Mouse (Mus musculus) liver, embryonic 11.5 days (tissue): Measurements from ENCODE around the gene Zswim7. TPM values are rescaled to one million over a fixed set of nuclear protein-coding genes. Genes with fewer than 3 reads are reported as not detected.

ENCODE experiments used
- ATAC-seq: fragments of 200-750 bp; cut with Nextera tagmentation; replicated peaks from 2 replicates; pipeline ENCODE4 v1.8.0; 2017; ENCODE audit warnings: moderate number of reproducible peaks, mild to moderate bottlenecking, moderate TSS enrichment, moderate library complexity; ENCODE audit not compliant: low FRiP score
- DNase-seq: peaks from one replicate; pipeline ENCODE4 v3.0.0-alpha.2; 2017; ENCODE audit warnings: low spot score
- H3K27ac ChIP-seq: fragments of 300-500 bp; sonication (generic); 2 replicates; pipeline ENCODE4 v1.5.1; 2014; ENCODE audit warnings: mild to moderate bottlenecking, low read depth, low read length, control low read depth
- H3K27me3 ChIP-seq: fragments of 300-500 bp; sonication (generic); replicated peaks from 2 replicates; pipeline ENCODE4 v1.6.1; 2014; ENCODE audit warnings: low read length, mixed read lengths; ENCODE audit not compliant: control insufficient read depth, insufficient read depth
- H3K36me3 ChIP-seq: fragments of 300-500 bp; sonication (generic); 2 replicates; pipeline ENCODE4 v1.6.1; 2014; ENCODE audit warnings: mild to moderate bottlenecking, low read length, moderate library complexity, mixed read lengths; ENCODE audit not compliant: control insufficient read depth, insufficient read depth
- H3K4me1 ChIP-seq: fragments of 300-500 bp; sonication (generic); replicated peaks from 2 replicates; pipeline ENCODE4 v1.6.1; 2014; ENCODE audit warnings: low read length, mixed read lengths; ENCODE audit not compliant: control insufficient read depth, insufficient read depth
- H3K4me2 ChIP-seq: fragments of 300-500 bp; sonication (generic); 2 replicates; pipeline ENCODE4 v1.6.1; 2014; ENCODE audit warnings: mild to moderate bottlenecking, control low read depth, moderate library complexity
- H3K4me3 ChIP-seq: fragments of 300-500 bp; sonication (generic); 2 replicates; pipeline ENCODE4 v1.5.1; 2014; ENCODE audit warnings: low read depth, low read length, control low read depth
- H3K9ac ChIP-seq: fragments of 300-500 bp; sonication (generic); 2 replicates; pipeline ENCODE4 v1.6.1; 2014; ENCODE audit warnings: low read depth, low read length, control low read depth
- H3K9me3 ChIP-seq: fragments of 300-500 bp; sonication (generic); 2 replicates; pipeline ENCODE4 v1.6.1; 2016; ENCODE audit warnings: low read length, inconsistent platforms, mixed read lengths; ENCODE audit not compliant: control insufficient read depth
- WGBS: fragments of 180-500 bp; shearing (Covaris S2); extraction: QIAGEN DNeasy Blood & Tissue Kit; methylation state at CpG from one replicate; pipeline ENCODE4 v1.1.7; 2014; 5-methylcytosine and 5-hydroxymethylcytosine counted together
- polyA plus RNA-seq: library from polyadenylated mRNA; unstranded; fragments of >200 nt; fragmentation: Nextera tagmentation; extraction: Ambion mirVana; gene quantifications from 2 replicates; pipeline ENCODE4 v1.2.1, GENCODE M21; 2014

The Zswim7 gene
- polyA plus RNA-seq: 18.6 and 20.8 TPM in 2 replicates

GRCm38 (mm10) chr11:62280675-62281600 is at the start of gene Zswim7, which contains the start of gene Ttc19:
Zswim7 (minus strand) TSS chr11:62281375.
Ttc19 (plus strand) TSS chr11:62281473.
- Histone ChIP-seq H3K27ac (peak within 1 kb of the TSS; percentile 89), H3K9me3 (no peaks in the 10 kb centered on the region), H3K9ac (peak within 1 kb of the TSS; percentile 82), H3K4me1 (peaks cover 7% of the 10 kb centered on the region), H3K36me3 (no peaks in the 10 kb centered on the region), H3K4me3 (peak within 1 kb of the TSS; percentile 96), H3K4me2 (peak within 1 kb of the TSS; percentile 91), H3K27me3 (no peaks in the 10 kb centered on the region)
- ATAC-seq: peak; percentile 95
- under 1% methylated on average over 68 of the region's 68 CpGs for WGBS
- DNase-seq: peak; percentile 98

DNA sequence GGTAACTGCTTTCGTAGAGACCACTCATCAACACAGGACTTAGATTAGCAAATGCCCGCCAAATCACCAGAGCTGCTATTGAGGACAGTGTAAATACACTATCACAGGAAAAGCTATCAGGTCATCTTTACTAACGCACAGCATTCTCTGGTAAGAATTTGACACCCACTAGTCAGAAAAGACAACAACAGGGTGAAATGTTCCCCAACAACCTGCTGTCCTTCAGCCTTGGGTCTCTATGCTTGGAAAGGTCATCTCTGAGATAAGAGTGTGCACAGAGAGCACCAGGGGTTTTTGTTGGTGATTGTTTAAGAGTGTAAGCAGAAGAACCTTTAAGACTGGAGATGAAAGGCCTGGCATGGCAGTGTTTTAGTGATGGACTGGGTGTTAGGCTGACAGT is 42.5 kb upstream of the Zswim7 start:
- Histone ChIP-seq H3K9ac (no peak overlapping the region), H3K27me3 (no peaks in the 10 kb centered on the region), H3K9me3 (no peaks in the 10 kb centered on the region), H3K4me3 (no peak overlapping the region), H3K4me1 (no peaks in the 10 kb centered on the region), H3K4me2 (no peak overlapping the region), H3K27ac (no peak overlapping the region), H3K36me3 (peaks cover 40% of the 10 kb centered on the region)
- ATAC-seq (no peak), DNase-seq (no peak)
- WGBS: 74% methylated on average over 3 of the region's 3 CpGs

DNA sequence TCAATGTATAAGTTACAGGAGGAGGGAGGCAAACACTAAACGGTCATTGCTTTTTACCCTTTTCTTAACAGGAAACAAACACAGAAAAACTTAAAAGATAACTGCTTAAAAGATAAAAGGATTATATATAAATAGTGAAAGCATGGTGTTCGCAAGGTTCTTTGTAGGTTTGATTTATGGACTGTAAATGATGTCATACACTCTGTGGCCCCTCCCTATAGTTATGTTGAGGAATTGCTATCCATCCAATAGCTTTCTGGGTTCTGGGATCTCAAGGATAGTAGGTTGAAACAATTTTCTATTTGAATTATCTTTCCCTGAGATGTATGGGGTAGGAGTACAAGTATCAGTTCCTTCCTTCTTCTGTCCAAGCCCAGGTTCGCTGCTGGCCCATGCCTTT is 38.9 kb upstream of the Zswim7 start:
- Histone ChIP-seq H3K9me3 (no peaks in the 10 kb centered on the region), H3K4me3 (no peak overlapping the region), H3K9ac (no peak overlapping the region), H3K36me3 (peaks cover 50% of the 10 kb centered on the region), H3K27ac (no peak overlapping the region), H3K4me2 (no peak overlapping the region), H3K27me3 (no peaks in the 10 kb centered on the region), H3K4me1 (no peaks in the 10 kb centered on the region)
- WGBS: 84% methylated on average over 3 of the region's 3 CpGs
- ATAC-seq (no peak), DNase-seq (no peak)

- Histone ChIP-seq H3K27ac (no peak overlapping the region), H3K27me3 (no peaks in the 10 kb centered on the region), H3K4me2 (no peak overlapping the region), H3K9ac (no peak overlapping the region), H3K4me3 (no peak overlapping the region), H3K9me3 (no peaks in the 10 kb centered on the region), H3K36me3 (peaks cover 54% of the 10 kb centered on the region), H3K4me1 (no peaks in the 10 kb centered on the region)
- ATAC-seq (no peak), DNase-seq (no peak)
- 87% methylated on average over 11 of the region's 11 CpGs for WGBS
Measured at GRCm38 (mm10) chr11:62317746-62318145, 36.6 kb upstream of the Zswim7 start.

- H3K4me1 ChIP-seq: no peaks in the 10 kb centered on the region
- ATAC-seq: no peak
- H3K27me3 ChIP-seq: no peaks in the 10 kb centered on the region
- 91% methylated on average over 5 of the region's 5 CpGs for WGBS
- no peak overlapping the region for H3K27ac ChIP-seq
- H3K36me3 ChIP-seq: peaks cover 42% of the 10 kb centered on the region
- H3K4me2 ChIP-seq: no peak overlapping the region
- no peaks in the 10 kb centered on the region for H3K9me3 ChIP-seq
- H3K9ac ChIP-seq: no peak overlapping the region
- DNase-seq: no peak
- no peak overlapping the region for H3K4me3 ChIP-seq
Measured at GRCm38 (mm10) chr11:62314984-62315383, 33.8 kb upstream of the Zswim7 start.

- H3K27me3 ChIP-seq: no peaks in the 10 kb centered on the region
- H3K9me3 ChIP-seq: no peaks in the 10 kb centered on the region
- H3K4me3 ChIP-seq: no peak overlapping the region
- H3K4me2 ChIP-seq: no peak overlapping the region
- 91% methylated on average over 2 of the region's 2 CpGs for WGBS
- no peak for DNase-seq
- H3K9ac ChIP-seq: no peak overlapping the region
- no peak for ATAC-seq
- peaks cover 9% of the 10 kb centered on the region; the same call in 1 of the 2 replicates for H3K36me3 ChIP-seq
- H3K27ac ChIP-seq: no peak overlapping the region
- no peaks in the 10 kb centered on the region for H3K4me1 ChIP-seq
Measured at GRCm38 (mm10) chr11:62309296-62309695, 28.1 kb upstream of the Zswim7 start.

GRCm38 (mm10) chr11:62305866-62306265 is 24.7 kb upstream of the Zswim7 start:
- Histone ChIP-seq H3K36me3 (peaks cover 2% of the 10 kb centered on the region; the same call in 1 of the 2 replicates), H3K4me3 (no peak overlapping the region), H3K9ac (no peak overlapping the region), H3K4me1 (no peaks in the 10 kb centered on the region), H3K27ac (no peak overlapping the region), H3K4me2 (no peak overlapping the region), H3K27me3 (no peaks in the 10 kb centered on the region), H3K9me3 (no peaks in the 10 kb centered on the region)
- DNase-seq (no peak), ATAC-seq (no peak)
- 96% methylated on average over 2 of the region's 2 CpGs for WGBS

DNA sequence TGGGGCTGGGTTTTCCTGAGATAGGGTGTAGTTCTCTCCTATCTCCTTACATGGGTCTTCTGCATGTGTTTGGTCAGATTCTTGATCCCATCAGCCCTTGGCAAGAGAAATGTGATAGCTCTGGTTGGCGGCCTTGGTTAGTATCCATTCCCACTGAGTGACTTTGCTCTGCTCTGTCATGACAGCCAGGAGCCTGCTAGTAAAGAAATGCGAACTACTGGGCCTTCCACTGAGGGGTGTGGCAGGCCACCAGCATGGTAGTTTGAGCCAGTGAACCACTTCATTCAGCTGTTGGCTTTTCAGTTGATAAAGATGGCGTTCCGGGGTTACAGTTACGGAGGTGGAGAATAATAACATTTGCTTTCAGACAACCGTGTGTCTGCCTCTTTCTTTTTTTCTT is 17.7 kb upstream of the Zswim7 start:
- 0 out of 2 replicates have a peak, but pooled peaks cover 3% of the 10 kb centered on the region for H3K36me3 ChIP-seq
- ATAC-seq (no peak), DNase-seq (no peak)
- H3K4me2 ChIP-seq: no peak overlapping the region
- WGBS: 85% methylated on average over 6 of the region's 6 CpGs
- H3K4me1 ChIP-seq: no peaks in the 10 kb centered on the region
- H3K4me3 ChIP-seq: no peak overlapping the region
- no peaks in the 10 kb centered on the region for H3K9me3 ChIP-seq
- no peak overlapping the region for H3K9ac ChIP-seq
- H3K27me3 ChIP-seq: no peaks in the 10 kb centered on the region
- H3K27ac ChIP-seq: no peak overlapping the region

- Histone ChIP-seq H3K27me3 (no peaks in the 10 kb centered on the region), H3K27ac (no peak overlapping the region), H3K9me3 (no peaks in the 10 kb centered on the region), H3K36me3 (0 out of 2 replicates have a peak, but pooled peaks cover 3% of the 10 kb centered on the region), H3K9ac (no peak overlapping the region), H3K4me1 (no peaks in the 10 kb centered on the region), H3K4me3 (no peak overlapping the region), H3K4me2 (no peak overlapping the region)
- DNase-seq: no peak
- ATAC-seq: no peak
- WGBS: 89% methylated on average over 2 of the region's 2 CpGs
Measured at GRCm38 (mm10) chr11:62294121-62294520, 12.9 kb upstream of the Zswim7 start.
